Mouse (Mus musculus): Measurements from ENCODE around the gene 9930111J21Rik2. TPM values are rescaled to one million over a fixed set of nuclear protein-coding genes. Genes with fewer than 3 reads are reported as not detected.

Gene 9930111J21Rik2
- polyA plus RNA-seq (2014; fragmentation: Illumina TruSeq; extraction: RNeasy Lipid Tissue Mini Kit (QIAGEN cat#74804); ENCODE audit: low read depth, low replicate concordance): 24.0 TPM

DNA sequence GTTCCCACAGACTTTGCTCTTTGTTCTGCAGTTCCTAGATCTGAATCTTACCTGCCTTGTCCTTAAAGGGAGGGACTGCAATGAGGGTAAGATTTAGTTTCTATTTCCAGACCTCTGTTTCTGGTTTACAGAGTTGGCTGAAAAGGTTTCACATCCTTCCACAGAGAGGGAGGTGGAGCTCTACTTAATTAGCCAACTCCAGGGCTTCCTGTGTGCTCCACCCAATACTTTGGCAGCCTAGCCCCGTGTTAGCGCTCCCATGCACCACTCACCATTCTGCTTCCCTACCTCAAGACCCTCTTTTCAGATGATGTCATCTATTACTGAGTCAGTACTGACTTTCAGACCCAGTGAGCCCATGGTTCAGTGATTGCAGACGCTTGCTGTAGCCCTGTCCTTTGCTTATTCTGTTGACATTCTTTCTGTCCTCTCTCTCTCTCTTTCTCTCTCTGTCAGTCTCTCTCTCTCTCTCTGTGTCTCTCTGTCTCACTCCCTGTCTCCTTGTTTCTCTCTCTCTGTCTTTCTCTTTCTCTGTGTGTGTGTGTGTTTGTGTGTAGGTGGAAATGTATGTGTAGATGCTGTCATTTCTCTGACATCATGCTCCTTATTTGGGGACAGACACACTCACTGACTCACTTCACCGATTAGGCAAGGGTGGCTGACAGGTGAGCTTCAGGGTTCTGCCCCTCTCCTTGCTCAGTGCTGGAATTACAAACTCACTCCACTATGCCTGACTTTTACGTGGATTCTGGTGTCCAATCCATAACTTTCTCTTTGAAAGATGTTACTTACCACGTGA, at the start of gene 9930111J21Rik2:
9930111J21Rik2 (minus strand) TSS at position 150 of the 799 bp plus-strand sequence.

DNA sequence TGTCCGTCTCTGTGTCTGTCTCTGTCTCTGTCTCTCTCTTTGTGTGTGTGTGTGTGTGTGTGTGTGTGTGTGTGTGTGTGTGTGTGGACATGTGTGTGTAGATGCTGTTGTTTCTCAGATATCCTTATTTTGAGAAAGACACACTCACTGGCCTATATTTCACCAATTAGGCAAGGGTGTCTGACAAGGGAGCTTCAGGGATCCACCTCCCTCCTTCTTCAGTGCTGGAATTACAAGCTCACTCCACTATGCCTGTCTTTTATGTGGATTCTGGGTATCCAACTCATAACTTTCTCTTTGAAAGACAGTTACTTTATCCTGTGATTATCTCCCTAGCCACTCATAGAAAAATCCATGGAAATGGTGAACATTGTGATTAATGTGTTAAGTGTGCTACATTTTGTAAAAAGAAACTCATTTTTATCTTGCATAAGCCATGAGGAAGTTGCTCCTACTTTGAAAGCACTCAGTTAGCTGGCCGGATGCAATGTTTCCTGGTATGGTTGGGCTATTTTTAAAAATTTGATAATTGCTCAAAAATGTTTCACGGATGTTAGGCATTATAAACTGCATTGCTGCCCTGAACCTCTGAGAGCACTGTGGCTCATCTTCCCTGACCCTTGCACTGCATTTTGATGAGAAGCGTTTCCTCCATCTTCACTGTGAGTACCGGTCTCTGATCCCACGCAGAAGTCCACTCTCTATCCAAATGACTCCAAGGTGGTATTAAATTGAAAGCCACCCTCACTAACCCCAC, 25.1 kb upstream of the 9930111J21Rik2 start, which contains the start of gene Ifi47:
Ifi47 (plus strand) TSS at position 587 of the 757 bp plus-strand sequence.

DNA sequence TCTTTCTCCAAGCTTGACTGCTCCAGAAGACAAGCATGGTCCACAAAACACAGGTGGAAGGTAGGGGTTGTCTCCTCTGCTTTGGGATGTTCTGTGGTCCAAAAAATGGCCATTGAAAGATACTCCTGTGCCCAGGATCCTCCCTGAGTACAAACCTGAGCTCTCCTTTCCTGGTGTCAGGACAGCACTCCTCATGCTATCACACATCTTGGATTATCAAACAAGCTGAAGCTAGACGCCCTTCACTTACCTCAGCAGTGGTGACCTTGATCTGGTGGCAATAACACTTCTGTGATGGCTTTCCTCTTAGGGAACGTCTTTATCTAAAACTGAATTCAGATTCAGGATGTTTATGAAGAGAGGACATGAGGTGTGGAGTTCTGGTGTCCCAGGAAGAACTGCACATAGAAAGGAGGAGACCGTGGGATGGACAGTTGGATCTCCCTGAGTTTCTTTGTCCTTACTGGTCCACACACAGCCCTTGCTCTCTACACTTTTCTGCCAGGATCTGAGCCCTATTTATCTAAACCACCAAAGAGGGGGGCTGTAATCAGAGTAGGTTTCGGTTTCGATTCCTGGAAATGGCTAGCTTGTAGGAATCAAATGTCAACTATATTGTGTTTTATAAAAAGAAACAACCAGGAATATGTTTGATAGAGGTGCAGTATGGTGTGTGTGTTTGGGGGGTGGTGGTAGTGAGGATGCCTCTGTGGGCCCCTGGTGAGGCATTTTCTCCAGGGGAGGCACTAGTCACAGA, 12.8 kb upstream of the 9930111J21Rik2 start, which contains the start of gene Tgtp2:
Tgtp2 (minus strand) TSS at position 494 of the 757 bp plus-strand sequence.

DNA sequence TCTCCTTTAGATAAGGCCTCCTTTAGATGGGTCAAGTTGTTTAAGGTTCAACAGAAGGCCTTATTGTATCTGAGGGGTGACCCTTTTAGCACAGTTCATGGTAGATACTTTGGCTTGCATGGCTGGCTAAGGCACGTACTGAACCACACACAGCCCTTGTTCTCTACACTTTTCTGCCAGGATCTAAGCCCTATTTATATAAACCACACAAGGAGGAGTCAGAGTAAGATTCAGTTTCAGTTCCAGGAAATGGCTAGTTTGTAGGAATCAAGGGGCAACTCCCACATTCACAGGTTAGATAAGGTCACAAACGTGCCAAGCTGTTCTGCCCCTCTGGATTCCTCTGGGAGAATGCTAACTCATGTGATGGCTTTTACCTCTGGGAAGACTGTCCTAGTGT, 57.0 kb downstream of the 9930111J21Rik2 start, which contains the start of gene Tgtp1:
Tgtp1 (minus strand) TSS at position 155 of the 400 bp plus-strand sequence.

DNA sequence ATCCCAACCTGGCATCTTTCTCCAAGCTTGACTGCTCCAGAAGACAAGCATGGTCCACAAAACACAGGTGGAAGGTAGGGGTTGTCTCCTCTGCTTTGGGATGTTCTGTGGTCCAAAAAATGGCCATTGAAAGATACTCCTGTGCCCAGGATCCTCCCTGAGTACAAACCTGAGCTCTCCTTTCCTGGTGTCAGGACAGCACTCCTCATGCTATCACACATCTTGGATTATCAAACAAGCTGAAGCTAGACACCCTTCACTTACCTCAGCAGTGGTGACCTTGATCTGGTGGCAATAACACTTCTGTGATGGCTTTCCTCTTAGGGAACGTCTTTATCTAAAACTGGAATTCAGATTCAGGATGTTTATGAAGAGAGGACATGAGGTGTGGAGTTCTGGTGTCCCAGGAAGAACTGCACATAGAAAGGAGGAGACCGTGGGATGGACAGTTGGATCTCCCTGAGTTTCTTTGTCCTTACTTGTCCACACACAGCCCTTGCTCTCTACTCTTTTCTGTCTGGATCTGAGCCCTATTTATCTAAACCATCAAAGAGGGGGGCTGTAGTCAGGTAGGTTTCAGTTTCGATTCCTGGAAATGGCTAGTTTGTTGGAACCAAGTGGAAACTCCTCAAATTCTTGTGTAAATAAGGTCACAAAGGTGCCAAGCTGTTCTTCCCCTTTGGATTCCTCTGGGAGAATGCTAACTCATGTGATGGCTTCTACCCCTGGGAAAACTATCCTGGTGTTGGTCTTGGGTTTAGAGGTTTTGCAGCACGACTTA, 59.1 kb downstream of the 9930111J21Rik2 start, which contains the start of gene Gm12185:
Gm12185 (minus strand) TSS at position 487 of the 781 bp plus-strand sequence.

DNA sequence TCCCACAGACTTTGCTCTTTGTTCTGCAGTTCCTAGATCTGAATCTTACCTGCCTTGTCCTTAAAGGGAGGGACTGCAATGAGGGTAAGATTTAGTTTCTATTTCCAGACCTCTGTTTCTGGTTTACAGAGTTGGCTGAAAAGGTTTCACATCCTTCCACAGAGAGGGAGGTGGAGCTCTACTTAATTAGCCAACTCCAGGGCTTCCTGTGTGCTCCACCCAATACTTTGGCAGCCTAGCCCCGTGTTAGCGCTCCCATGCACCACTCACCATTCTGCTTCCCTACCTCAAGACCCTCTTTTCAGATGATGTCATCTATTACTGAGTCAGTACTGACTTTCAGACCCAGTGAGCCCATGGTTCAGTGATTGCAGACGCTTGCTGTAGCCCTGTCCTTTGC, 71.8 kb downstream of the 9930111J21Rik2 start, which contains the start of gene 9930111J21Rik1:
9930111J21Rik1 (minus strand) TSS at position 148 of the 400 bp plus-strand sequence.

DNA sequence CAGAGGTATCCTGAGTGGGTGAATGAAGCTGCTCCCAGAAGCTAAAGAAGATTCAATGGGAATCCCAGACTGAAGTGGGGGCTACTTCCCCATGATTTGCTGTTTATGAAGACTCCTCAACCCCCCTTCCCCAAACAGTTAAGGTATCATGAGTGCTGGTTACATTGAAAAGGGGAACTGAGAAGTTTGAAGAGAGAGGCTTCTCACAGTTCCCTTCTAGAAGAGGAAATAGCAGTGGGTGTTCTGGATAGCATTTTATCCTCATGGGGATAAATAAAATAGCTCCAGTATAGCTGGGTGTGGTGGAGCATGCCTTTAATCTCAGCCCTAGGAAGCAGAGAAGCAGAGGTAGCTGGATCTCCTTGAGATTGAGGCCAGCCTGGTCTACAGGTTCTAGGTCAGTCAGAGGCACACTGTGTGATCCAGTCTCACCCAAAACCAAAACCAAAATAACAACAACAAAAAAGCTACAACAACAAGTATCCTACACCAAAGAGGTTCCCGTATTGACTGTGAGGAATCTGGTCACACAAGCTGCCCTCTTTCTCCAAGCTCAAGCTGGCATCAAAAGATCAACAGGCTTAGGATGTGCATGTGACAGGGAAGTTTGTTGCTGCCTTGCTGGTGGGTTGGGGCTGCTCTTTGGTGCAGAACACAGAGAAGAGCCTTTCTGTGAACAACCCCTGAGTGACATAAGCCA, 72.7 kb downstream of the 9930111J21Rik2 start, which contains the start of gene Olfr56:
Olfr56 (plus strand) TSS at position 650 of the 700 bp plus-strand sequence.

Other genes starting within 250 kb of the 9930111J21Rik2 start
- gene Trim41, start 233.9 kb downstream of the 9930111J21Rik2 start, polyA plus RNA-seq (2014; fragmentation: Illumina TruSeq; extraction: RNeasy Lipid Tissue Mini Kit (QIAGEN cat#74804); ENCODE audit: low read depth, low replicate concordance): 17.8 TPM
- 5.2 TPM for gene Trim7, start 225.1 kb downstream of the 9930111J21Rik2 start, polyA plus RNA-seq (2014; fragmentation: Illumina TruSeq; extraction: RNeasy Lipid Tissue Mini Kit (QIAGEN cat#74804); ENCODE audit: low read depth, low replicate concordance)
- 7.6 TPM for gene Gm12184, start 224.6 kb downstream of the 9930111J21Rik2 start, polyA plus RNA-seq (2014; fragmentation: Illumina TruSeq; extraction: RNeasy Lipid Tissue Mini Kit (QIAGEN cat#74804); ENCODE audit: low read depth, low replicate concordance)
- gene Irgm1, start 179.6 kb downstream of the 9930111J21Rik2 start, polyA plus RNA-seq (2014; fragmentation: Illumina TruSeq; extraction: RNeasy Lipid Tissue Mini Kit (QIAGEN cat#74804); ENCODE audit: low read depth, low replicate concordance): 68.8 TPM
- gene Gm5431, start 149.0 kb downstream of the 9930111J21Rik2 start, polyA plus RNA-seq (2014; fragmentation: Illumina TruSeq; extraction: RNeasy Lipid Tissue Mini Kit (QIAGEN cat#74804); ENCODE audit: low read depth, low replicate concordance): 16.8 TPM
- 2.9 TPM for gene Psme2b, start 105.1 kb downstream of the 9930111J21Rik2 start, polyA plus RNA-seq (2014; fragmentation: Illumina TruSeq; extraction: RNeasy Lipid Tissue Mini Kit (QIAGEN cat#74804); ENCODE audit: low read depth, low replicate concordance)
- gene Olfr56, start 72.4 kb downstream of the 9930111J21Rik2 start, polyA plus RNA-seq (2014; fragmentation: Illumina TruSeq; extraction: RNeasy Lipid Tissue Mini Kit (QIAGEN cat#74804); ENCODE audit: low read depth, low replicate concordance): 1.3 TPM
- 2.8 TPM for gene 9930111J21Rik1, start 71.8 kb downstream of the 9930111J21Rik2 start, polyA plus RNA-seq (2014; fragmentation: Illumina TruSeq; extraction: RNeasy Lipid Tissue Mini Kit (QIAGEN cat#74804); ENCODE audit: low read depth, low replicate concordance)
- gene Gm12185, start 59.0 kb downstream of the 9930111J21Rik2 start, polyA plus RNA-seq (2014; fragmentation: Illumina TruSeq; extraction: RNeasy Lipid Tissue Mini Kit (QIAGEN cat#74804); ENCODE audit: low read depth, low replicate concordance): 2.8 TPM
- gene Tgtp1, start 57.1 kb downstream of the 9930111J21Rik2 start, polyA plus RNA-seq (2014; fragmentation: Illumina TruSeq; extraction: RNeasy Lipid Tissue Mini Kit (QIAGEN cat#74804); ENCODE audit: low read depth, low replicate concordance): 15.7 TPM
- gene Tgtp2, start 13.0 kb upstream of the 9930111J21Rik2 start, polyA plus RNA-seq (2014; fragmentation: Illumina TruSeq; extraction: RNeasy Lipid Tissue Mini Kit (QIAGEN cat#74804); ENCODE audit: low read depth, low replicate concordance): 13.2 TPM
- gene Ifi47, start 25.3 kb upstream of the 9930111J21Rik2 start, polyA plus RNA-seq (2014; fragmentation: Illumina TruSeq; extraction: RNeasy Lipid Tissue Mini Kit (QIAGEN cat#74804); ENCODE audit: low read depth, low replicate concordance): 19.4 TPM
- gene Olfr1396, start 63.6 kb upstream of the 9930111J21Rik2 start, polyA plus RNA-seq (2014; fragmentation: Illumina TruSeq; extraction: RNeasy Lipid Tissue Mini Kit (QIAGEN cat#74804); ENCODE audit: low read depth, low replicate concordance): 0.16 TPM
- not detected for gene Olfr1395, start 91.0 kb upstream of the 9930111J21Rik2 start, polyA plus RNA-seq (2014; fragmentation: Illumina TruSeq; extraction: RNeasy Lipid Tissue Mini Kit (QIAGEN cat#74804); ENCODE audit: low read depth, low replicate concordance)
- gene Olfr1394, start 103.1 kb upstream of the 9930111J21Rik2 start, polyA plus RNA-seq (2014; fragmentation: Illumina TruSeq; extraction: RNeasy Lipid Tissue Mini Kit (QIAGEN cat#74804); ENCODE audit: low read depth, low replicate concordance): not detected
- gene Btnl9, start 135.9 kb upstream of the 9930111J21Rik2 start, polyA plus RNA-seq (2014; fragmentation: Illumina TruSeq; extraction: RNeasy Lipid Tissue Mini Kit (QIAGEN cat#74804); ENCODE audit: low read depth, low replicate concordance): 4.3 TPM
- 137 TPM for gene Zfp62, start 152.1 kb upstream of the 9930111J21Rik2 start, polyA plus RNA-seq (2014; fragmentation: Illumina TruSeq; extraction: RNeasy Lipid Tissue Mini Kit (QIAGEN cat#74804); ENCODE audit: low read depth, low replicate concordance)
- gene Mgat1, start 192.9 kb upstream of the 9930111J21Rik2 start, polyA plus RNA-seq (2014; fragmentation: Illumina TruSeq; extraction: RNeasy Lipid Tissue Mini Kit (QIAGEN cat#74804); ENCODE audit: low read depth, low replicate concordance): 26.3 TPM
- not detected for gene Olfr1393, start 227.1 kb upstream of the 9930111J21Rik2 start, polyA plus RNA-seq (2014; fragmentation: Illumina TruSeq; extraction: RNeasy Lipid Tissue Mini Kit (QIAGEN cat#74804); ENCODE audit: low read depth, low replicate concordance)
- not detected for gene Olfr1392, start 234.0 kb upstream of the 9930111J21Rik2 start, polyA plus RNA-seq (2014; fragmentation: Illumina TruSeq; extraction: RNeasy Lipid Tissue Mini Kit (QIAGEN cat#74804); ENCODE audit: low read depth, low replicate concordance)